Mouse (Mus musculus) cerebellum, adult (tissue): Measurements from ENCODE around the gene Pafah2.

Experiments used
- ATAC-seq: cut with Nextera tagmentation; 2 replicates; pipeline ENCODE4 v1.9.2; 2017; ENCODE audit warnings: mild to moderate bottlenecking, moderate library complexity, mixed read lengths; ENCODE audit not compliant: insufficient number of reproducible peaks, low FRiP score, low TSS enrichment

Pafah2 gene

DNA sequence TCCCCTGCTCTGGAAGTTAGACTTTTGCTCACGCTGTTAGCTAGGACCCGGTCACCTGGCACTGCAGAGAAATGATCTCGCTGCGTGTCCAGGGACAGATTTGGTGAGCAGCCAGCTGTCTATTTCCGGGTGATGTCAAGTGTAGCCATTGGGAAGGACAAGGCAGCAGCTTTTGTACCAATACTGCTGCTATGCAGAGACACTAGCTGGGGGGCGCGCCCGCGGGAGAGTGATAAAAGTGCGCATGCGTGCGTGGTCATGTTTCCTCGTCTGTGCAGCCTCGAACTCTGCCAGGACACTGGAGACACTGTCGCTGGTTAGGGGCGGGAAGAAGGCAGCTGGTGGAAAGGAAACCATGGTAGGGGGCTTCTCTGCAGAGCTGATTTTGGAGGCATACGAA is 20.1 kb downstream of the Pafah2 start:
- 0 out of 2 replicates have a peak, but pooled peaks have one; percentile 15 for ATAC-seq

DNA sequence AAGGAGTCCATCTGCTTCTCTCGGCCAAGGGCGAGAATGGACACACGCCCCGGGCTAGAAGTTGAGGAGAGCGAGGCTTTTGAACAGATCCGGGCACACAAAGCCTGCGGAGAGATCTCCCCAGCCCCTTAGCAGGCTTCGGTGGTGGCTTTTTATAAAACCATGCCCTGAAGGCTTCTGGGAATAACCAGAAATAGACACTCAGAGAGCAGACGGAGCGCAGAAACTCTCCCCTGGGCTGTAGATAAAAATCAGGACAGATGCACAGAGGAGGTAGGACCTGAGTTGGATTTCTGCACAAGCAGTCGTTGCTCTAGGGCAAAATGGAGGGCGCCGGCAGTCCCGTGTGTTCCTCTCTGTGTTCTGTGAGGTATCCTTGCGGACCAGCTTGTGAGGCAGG is 20.5 kb downstream of the Pafah2 start:
- ATAC-seq: no peak; the same call in 1 of the 2 replicates

DNA sequence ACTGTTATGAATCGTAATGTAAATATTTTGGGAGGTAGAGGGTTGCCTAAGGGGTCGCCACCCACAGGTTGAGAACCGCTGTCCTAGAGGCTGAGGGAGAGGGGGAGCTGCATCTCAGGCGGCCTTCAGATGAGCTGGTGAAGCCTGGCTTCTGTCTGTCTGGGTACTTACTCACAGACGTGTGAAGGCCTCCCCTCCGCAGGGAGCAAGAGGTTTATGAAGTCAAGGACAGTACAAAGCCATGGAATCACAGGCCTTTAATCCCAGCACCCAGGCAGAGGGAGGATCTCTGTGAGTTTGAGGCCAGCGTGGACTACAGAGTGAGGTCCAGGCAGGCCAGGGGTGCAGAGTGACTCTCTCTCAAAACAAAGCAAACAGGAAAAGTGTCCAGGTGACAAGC is 21.0 kb downstream of the Pafah2 start:
- ATAC-seq: no peak

DNA sequence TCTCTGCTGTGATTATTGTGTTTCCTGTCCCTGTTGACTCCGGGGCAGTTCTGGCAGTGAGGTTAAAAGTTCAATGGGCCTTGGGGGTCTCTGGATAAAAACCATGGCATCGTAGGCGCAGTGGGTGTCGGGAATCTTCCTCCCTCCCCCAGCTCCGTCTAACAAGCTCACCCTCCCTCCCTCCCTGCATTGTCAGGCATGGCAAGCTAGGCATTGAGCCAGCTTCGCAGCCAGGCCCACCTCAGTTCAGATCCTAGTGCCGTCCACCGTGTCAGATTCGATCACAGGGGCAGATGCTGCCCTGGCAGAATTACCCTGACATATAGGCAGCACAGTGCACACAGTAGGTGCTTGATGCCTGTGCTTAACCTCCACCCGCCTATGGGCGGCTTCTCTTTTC is 25.9 kb downstream of the Pafah2 start:
- ATAC-seq: no peak

GRCm38 (mm10) chr4:134423949-134424348 is 27.8 kb downstream of the Pafah2 start:
- ATAC-seq: no peak

- no peak for ATAC-seq
Measured at GRCm38 (mm10) chr4:134425088-134425487, 29.0 kb downstream of the Pafah2 start.

GRCm38 (mm10) chr4:134430381-134431004 is 34.4 kb downstream of the Pafah2 start:
- ATAC-seq: peak; percentile 74; the same call in 1 of the 2 replicates

DNA sequence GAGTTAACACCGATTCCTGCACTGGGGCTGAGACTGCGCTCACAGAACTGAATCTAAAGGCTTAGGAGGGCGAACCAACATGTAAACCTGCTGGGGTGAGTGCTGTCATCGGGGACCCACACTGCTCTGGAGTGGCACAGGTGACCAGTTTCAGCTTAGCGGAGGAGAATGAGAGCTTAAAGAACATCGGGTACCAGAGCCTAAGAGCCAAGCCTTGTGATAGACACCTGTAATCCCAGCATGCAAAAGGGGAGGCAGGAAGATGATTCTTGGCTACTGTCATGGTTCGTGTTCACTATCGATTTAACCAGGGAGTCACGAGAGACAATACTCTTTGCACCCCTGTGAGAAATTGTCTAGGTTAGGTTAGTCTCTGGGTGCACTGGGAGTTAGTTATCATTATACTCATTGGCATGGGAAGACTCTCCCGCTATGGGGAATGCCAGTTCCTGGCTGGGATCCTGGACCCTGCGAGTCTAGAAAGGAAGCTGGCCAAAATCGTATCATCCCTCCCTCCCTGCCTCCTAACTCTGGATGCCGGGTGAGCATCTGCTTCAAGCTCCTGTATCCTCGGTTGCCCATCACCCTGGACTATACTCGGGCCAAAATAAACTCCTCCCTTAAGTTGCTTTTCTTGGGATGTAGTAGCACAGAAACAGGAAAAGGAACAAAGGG is 36.7 kb downstream of the Pafah2 start:
- no peak for ATAC-seq

- ATAC-seq: no peak
Measured at GRCm38 (mm10) chr4:134436185-134436584, 40.1 kb downstream of the Pafah2 start.

GRCm38 (mm10) chr4:134436659-134437058 is 40.5 kb downstream of the Pafah2 start:
- no peak for ATAC-seq

GRCm38 (mm10) chr4:134439119-134439518 is 43.0 kb downstream of the Pafah2 start:
- ATAC-seq: no peak

- no peak for ATAC-seq
Measured at GRCm38 (mm10) chr4:134439919-134440318, 43.8 kb downstream of the Pafah2 start.

DNA sequence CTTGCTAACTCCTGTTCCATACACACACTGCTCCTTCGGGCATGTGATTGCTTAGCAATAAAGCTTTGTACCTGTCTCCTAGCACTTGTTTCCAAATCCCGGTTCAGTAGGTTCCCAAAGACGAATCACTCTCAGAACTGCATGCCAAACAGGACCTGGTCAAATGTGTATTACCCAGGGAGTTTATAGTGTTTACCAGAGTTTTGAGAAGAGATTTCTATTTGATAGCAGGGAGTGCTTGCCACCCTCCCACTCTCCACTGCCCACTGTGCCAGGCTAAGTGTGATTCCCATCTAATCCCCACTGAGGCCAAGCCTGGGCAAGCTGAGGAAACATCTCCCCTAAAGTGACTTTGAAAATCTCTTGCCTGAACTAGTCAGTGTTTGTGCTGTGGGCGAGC is 46.1 kb downstream of the Pafah2 start:
- ATAC-seq: no peak

DNA sequence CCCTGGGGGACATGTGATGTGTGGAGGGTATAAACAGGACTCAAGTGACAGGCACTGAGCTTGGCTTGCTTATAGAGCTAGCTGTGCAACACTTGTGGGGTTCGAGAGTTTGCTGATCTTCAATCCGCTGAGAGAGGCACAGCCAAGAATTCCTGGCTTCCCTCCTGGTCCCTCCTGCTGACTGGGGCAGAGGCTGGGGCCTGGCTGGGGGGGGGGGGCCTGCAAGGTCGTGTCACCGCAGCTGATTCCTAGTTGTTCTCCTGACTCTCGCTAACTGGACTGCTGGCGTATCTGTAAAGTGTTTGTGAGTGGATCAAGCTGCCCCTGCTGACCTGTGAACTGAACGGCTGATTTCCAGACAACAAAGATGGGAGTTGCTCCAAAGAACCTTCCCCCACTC is 47.5 kb downstream of the Pafah2 start:
- ATAC-seq: no peak

DNA sequence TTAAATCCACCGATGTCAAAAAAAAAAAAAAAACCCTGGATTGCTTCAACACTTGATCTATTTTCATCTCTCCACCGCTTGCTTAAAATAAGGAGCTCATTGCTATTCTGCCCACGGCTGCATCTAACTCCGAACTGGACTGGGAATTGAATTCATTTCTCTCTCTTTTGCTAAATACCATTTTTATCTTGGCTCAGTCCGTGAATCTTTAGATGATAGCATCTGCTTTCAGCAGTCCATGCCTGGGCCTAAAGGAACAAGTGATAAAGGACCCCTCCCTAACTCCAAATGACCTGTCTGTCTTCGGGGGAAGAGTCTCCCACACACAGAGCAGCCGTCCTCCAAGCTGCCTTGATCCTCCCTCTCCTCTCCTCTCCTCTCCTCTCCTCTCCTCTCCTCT is 48.8 kb downstream of the Pafah2 start:
- no peak for ATAC-seq

GRCm38 (mm10) chr4:134445489-134445888 is 49.4 kb downstream of the Pafah2 start:
- no peak for ATAC-seq

DNA sequence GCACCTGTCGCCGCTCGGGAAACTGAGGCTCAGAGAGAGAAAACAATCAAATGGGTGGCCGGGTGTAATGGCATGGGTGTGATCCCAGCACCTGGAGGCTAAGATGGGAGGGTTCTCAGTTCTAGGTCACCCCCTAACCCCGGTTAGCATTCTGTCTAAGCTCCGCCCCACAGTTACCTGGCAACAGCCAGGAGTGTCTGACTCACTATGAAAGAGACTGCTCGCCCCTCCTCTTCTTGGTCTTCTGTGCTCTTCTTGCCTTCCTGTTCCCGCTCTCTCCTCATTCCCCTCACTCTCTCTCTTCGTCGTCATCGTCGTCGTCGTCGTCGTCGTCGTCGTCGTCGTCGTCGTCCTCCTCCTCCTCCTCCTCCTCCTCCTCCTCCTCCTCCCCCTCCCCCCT is 51.8 kb downstream of the Pafah2 start:
- ATAC-seq: no peak

GRCm38 (mm10) chr4:134449595-134450391 is 53.7 kb downstream of the Pafah2 start:
- ATAC-seq: peak; percentile 59; the same call in 1 of the 2 replicates

DNA sequence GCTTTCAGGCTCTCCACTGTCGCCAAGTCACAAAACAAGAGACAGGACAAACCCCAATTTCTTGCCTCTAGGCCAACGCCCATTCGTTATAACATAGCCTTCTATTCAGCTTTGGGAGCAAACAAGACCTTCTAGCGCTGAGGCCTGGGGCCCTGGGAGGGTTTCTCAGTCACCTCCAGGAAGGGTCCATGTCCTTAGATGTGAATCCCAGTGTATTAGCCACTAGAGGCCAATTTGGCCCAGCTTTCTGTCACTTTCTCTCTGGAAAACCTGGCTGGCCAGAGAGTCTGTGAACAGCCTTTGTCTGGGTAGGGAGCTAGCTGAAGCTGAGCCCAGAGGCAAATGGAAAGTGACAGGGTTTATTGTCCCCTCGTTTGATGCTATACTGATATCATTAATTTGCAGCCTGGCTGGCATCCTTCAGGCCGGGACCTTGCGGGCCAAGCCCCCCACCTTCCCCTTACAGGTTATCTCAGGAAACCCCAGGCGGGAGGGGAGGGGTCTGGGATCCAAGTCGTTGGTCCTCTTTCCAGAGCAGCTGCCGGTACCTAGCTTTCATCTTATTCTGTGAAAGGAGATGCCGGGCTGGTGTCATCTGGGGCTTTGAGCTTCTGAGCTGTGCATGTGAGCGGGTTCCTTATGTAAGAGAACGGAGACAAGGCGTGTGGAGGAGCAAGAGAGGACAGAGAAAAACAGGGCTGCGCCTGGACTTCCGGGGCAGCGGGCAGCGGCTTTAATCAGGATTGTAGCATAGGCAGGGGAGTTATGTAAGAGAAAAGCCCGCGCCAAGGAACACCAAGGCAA is 54.5 kb downstream of the Pafah2 start:
- peak; percentile 54; the same call in 1 of the 2 replicates for ATAC-seq

DNA sequence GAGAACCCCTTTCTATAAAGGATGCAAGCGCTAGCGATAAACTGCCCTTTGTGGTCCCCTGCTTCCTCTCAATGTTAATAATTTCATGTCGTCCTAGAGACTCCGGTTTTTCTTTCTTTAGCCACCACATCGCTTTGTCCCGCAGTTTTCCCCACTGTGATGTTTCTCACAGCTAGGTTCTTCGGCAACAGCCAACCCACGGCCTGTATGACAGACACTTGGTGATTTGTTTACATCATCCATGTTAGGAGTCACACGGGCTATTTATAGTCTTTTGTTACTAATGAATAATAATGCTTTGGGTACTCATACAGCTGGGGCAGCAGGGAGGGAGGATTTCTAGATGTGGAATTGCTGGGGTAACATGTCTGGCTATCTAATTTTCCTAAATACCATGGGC is 55.4 kb downstream of the Pafah2 start:
- ATAC-seq: no peak
